Mouse (Mus musculus) liver (tissue): Measurements from ENCODE around the gene Gm10486.
"Not testable (repeated sequence)": the region's sequence is repeated elsewhere in the genome, so short reads cannot be mapped to it uniquely, and the experiment has no call there.

Experiments
- DNase-seq: peaks from one replicate; pipeline ENCODE4 v3.0.0-alpha.2; 2020; ENCODE audit warnings: mixed read lengths

The Gm10486 gene

GRCm38 (mm10) chrX:35067084-35067483, at the start of gene Gm10486:
TSS of gene Gm10486 (plus strand) at chrX:35067384.
- DNase-seq, result not testable (repeated sequence)
